Mouse (Mus musculus) brain, embryonic 18.5 days (tissue): Measurements from ENCODE around the gene Slc7a8.

Experiments
- DNase-seq: peaks from one replicate; pipeline ENCODE4 v3.0.0-alpha.2; 2012; ENCODE audit warnings: low read depth, low spot score

Slc7a8 gene

DNA sequence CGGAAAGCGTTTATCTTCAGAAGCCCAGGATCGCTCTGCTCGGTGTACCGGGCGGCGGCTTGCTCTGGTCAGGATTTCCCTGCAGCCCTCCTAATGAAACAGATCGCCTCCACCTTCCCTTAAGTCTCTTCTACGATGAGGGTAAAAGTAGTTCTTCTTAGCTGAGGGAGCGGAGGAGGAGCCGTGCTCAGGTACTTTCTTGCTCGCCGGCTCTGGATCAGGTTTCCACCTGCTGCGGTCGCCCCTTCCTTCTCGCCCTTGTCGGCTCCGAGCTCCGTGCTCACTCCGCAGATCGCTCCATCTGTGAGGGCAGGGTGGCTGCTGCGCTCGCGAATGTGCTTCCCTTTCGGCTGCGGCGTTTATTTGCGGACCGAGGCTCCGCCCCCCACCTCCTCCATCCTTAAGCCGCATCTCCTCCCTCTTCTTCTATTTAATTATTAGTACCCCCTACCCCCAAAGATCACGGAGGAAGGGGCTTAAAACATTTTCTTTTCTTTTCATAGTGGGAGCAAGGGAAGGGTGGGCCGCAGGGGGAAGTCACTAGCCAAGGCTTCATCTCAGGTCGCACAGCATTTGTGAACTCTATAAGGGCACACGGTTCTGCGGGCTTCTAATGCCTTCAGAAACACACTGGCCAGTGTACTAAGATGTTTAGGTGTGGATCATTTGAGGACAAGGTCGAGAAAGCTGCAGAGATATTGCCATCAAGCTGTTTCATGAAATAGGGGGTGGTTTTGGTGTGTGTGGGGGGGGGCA is at the start of gene Slc7a8:
Gene Slc7a8, minus strand, starts transcription at position 337 of the 756 bp plus-strand sequence.
- DNase-seq, result no peak

DNA sequence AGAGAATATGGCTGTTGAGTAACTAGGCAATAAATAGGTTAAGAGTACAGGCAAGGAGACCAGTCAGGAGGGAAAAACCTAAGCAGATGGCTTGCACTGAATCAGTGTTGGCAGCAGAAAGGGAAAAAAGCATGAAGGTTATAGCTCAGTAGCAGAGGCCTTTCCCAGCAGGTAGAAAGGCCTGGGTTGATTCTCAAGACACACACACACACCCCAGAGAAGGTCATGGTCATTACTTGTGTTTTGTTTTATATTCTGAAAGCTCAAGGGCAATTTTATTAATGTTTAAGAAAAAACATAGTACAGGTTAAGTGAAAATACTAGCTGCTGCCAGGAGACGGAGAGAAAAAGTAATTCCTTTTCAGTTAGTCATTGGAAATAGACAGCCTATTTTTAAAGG is 42.0 kb upstream of the Slc7a8 start:
- DNase-seq, result no peak

DNA sequence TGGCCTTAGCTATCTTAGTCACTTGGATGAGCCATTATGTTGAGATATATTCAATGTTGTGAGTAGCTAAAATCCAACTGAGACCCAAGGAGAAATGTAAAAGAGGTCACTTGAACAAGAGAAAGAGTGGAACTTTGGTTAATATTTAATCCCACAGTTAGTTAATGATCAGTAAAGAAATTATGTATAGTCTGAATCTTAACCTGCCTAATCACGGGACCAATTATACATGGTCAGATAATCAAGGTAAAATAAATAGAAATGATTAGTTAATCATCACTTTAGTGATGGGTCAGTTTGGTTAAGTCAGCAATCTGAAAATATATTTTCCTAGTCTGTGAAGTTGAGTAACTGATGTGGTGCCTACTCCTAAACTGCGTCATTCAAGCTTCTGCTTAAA is 40.6 kb upstream of the Slc7a8 start:
- no peak for DNase-seq

DNA sequence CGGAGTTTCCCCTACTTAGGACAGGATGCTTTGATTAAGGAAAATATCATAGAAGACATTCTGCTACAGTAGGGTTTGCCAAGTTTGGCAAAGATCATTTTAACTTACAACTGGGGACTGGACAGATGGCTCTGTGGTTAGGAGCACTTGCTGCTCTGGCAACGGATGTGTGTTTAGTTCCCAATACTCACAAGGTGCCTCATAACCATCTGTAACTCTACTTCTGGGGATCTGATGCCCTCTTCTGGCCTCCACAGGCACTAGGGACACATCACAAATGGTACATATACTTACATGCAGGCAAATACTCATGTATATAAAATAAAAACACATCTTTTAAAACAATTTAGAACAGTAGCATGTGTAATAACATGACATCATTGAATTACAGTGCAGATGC is 36.0 kb upstream of the Slc7a8 start:
- no peak for DNase-seq

DNA sequence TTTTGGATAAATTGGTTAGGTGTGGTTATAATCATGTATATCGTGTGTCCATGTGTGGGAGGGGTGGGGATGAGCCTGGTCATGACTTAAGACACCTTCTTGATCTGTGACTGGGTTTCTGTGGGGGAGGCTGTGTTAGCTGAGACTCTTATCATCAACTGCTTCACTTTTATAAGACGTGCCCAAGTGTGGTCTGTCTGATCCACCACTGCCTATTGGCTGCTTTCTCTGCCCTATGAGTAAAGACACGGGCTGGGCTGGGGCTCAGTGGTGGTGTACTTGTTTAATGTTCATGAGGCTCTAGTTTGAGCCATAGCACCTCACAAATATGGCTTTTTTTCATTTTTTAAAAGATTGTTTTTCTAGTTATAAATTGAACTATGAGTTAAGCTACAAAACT is 34.0 kb upstream of the Slc7a8 start:
- no peak for DNase-seq

DNA sequence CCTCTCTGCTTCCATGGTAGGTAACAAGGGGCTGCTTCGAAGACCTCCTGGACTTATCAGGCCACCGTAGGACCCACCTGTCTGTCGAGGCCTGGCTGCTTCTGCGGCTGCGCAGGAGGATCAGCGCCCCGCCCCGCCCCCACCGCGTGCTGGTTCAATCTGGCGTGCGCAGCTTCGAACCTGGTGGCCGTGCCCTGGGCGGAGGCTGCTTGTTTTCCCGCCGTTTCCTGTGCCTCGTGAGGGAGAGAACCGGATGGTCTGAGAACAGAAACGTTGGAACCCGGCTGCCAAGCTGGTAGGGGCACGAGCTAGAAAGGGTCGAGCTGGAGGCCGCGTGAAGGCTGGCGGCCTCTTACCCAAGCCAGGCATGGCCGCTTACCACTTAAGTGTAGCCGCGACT is 32.2 kb upstream of the Slc7a8 start, which contains the start of gene Rnf212b:
Gene Rnf212b, plus strand, starts transcription at position 151 of the 400 bp plus-strand sequence.
- no peak for DNase-seq

DNA sequence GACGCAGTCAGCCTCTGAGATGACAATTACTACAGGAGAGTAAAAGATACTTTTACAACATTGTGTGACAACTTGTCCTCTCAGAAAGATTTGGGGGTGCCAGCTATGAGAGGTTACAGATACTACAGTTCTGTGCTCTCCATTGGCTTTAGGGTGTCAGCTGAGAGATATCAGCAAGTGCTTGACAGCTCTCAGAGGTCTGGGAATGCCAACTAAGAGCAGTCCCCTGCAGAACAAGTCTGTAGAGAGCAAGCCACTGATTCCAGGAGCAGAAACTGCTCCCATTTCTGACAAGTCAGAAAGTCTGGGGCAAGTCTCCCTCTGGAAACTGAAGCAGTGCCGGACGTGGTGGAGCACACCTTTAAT is 27.9 kb upstream of the Slc7a8 start:
- DNase-seq, result no peak

DNA sequence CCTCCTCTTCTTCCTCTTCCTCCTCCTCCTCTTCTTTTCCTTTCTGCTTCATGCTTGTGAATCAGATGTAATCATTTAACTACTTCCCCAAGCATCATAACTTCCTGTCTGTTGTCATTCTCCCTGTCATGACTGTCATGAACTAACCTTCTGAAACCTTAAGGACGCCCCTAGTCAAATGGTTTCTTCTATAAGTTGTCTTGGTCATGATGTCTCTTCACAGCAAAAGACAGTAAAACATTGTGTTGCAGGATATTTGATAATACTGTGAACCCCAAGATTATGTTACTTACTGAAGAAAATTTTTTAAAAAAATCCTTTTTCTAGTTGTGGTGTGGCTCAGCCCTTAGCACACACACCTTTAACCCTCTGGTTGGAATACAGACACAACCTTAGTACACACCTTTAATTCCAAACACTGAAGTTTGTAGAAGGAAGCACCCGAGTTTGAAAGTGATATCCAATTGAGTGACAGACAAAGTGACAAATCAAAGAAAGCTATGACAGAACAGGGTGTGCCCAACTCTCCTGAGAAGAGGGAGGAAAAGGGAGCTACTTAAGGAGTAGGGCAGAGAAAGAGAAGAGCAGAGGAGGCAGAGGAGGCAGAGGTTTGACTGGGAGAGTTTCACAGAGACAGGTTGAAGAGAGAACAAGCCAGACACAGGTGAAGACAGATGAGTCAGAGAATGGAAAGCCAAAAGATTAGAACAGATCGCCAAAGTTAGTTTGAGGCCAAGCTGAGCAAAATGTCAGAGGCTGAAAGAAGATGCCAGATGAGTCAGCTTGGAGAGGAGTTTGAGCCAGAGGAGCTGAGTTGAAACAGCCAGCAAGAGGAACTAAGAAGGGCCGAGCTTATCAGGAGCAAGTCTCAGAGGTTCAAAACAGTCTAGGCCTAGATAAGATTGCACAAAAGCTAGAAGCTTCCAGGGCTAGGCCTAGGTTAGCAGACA is 27.2 kb upstream of the Slc7a8 start:
- DNase-seq, result no peak

DNA sequence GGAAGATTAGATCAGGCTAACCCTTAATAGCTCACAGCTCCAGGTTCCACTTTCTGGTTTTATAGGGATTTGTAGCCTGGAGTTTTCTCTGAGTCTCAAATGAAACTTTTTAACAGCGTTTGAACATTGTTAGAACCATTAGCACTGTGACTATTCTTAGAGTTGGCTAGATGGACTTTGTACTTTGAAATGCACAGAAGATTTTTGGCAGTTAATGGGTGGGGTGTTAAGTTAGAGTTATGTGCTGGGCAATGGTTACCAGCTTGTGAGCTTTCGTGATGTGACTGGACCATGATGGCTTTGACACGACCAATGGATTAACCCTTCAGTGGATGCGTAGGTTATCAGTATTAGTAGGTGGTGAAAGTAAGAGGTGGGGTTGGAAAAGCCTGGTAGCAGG is 24.4 kb upstream of the Slc7a8 start:
- DNase-seq, result no peak

DNA sequence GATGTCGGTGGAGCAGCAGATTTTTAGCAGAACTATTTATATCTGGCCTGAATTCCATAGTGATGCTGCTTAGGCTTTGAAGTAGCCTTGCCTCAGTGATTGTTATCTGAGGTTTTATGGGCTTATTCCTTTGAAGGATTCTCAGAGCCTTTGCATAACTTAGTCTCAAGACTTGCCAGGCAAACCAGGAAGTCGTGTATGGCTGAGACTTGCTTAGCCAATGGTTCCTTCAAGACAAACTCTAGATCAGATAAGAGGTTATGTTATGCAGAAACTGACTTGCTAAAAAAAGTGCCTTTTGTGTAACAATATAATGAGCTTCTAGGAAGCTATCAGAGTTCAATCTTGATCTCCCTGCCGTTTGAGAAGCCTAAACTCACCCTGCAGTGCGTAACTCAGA is 20.7 kb upstream of the Slc7a8 start:
- no peak for DNase-seq

DNA sequence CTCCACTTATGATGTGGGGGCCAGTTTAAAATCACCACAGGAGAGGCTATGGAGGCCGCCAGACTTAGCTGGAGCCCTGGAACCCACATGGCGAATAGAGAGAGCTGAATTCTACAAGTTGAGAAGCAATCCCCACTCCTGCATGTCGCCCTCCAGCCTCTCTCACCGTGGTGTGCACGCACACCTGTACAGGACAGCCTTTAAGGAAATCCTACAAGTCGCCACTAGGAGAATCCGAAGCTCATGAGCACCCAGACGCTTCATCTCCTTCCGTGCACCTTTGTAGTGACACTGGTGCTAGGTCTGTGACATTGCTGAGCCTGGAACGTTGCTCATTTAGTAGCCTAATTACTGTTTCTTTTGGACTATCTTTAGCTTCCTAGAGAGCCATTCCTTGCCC is 17.9 kb upstream of the Slc7a8 start:
- DNase-seq, result no peak

DNA sequence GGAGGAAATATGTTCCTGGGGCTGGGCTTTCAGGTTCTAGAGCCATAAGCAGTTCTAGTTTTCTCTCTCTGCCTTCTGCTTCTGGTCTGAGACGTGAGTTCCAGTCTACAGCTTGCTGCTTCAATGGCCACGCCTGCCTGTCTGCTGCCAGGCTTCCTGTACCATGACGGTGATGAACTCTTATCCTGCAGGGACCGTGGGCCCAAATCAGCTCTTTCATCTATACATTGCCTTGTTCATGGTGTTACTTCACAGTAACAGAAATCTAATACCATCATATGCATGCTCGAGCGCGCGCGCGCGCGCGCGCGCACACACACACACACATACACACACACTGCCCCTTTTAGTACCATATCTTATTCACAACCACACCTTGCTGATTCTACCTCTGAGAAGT is 15.0 kb upstream of the Slc7a8 start:
- no peak for DNase-seq

DNA sequence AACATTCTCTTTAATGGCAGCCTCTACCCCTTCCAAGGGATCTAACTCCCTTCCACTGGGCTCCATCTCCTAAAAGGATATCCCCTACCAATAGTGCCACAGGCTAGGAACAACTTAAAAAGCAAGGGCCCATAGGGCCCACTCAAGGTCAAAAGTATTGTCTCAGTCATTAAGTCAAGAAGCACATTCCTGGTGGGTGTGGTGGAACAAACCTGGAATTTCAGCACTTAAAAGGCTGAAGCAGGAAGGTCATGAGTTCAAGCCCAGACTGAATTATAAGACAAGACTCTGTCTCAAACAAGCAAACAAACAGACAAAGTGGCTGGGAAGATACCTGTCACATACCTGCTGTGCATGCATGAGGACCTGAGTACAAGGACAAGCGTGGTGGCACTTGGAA is 14.2 kb upstream of the Slc7a8 start:
- DNase-seq, result no peak

DNA sequence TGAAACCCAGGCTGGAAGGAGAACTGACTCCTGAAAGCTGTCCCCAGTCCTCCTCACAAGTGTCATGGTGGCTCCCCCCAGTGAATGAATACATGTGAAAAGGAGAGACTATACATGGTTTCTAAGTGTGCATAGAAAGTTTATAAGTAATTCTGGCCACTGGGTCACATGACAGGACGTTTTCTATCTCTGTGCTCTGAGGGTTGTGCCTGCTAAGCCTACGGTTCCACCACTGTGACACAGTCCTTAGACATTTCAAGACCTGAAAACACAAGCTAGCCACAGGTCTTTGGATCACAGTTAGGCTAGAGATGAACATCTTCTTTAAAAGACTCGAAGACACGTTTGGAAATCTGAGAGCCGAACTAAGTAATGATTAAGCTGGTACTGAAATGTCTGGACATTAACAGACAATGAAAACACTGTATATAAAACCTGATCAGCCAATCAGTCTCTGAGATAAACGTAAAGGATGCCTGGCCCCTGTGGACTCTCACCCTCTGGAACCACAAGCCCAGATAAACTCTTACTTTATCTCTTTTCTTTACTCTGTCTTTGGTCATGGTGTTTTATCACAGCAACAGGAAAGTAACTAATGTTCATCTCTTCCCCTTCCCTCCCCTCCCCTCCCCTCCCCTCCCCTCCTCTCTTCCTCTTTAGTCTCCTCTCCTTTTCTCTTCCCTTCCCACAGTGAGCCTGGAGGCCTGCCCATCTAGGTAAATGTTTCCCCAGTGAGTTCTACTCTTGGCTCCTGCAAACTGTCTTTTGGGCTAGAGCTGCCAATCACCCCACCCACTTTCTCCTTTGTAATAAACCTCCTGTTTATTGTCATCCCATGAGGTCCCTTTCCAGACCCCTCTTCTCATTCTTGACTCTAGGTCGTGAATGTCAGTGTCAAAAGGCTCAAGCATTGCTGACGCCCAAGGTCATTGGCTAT is 12.4 kb upstream of the Slc7a8 start:
- DNase-seq, result no peak

DNA sequence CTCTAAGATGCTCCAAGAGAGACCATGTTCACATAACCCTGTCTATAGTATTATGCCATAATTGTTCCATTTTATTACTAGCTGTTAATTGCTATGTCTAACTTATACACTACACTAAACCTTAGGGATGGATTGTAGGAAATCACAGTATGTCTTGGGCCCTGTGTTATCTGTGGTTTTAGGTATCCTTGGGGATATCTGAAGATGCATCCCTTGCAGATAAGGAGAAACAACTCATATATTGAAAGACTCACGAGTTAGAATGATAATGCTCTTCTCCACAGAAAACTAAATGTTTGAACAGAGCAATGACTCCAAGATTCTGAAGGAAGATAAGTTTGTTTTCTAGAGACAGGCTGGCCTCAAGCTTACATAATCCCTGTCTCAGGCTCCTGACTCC is 11.6 kb upstream of the Slc7a8 start:
- DNase-seq, result no peak

DNA sequence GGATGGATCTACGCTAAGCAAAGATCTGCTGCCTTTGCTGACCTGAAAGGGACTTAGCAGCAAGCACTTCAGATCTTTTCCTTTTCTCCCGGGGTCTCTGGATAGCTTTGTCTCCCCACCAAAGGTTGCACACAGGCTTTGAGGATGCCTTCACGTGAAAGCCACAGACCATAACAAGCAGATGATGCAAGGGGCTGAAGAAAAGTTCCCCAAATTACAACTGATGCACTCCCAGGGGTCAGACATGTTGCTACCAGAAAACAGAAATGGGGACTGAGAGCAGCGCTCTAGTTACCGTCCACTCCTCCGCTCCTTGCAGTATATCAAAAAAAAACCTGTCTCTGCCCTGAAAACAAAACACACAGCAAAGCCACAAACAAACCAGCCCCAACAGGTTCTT is 10.4 kb upstream of the Slc7a8 start:
- no peak for DNase-seq

DNA sequence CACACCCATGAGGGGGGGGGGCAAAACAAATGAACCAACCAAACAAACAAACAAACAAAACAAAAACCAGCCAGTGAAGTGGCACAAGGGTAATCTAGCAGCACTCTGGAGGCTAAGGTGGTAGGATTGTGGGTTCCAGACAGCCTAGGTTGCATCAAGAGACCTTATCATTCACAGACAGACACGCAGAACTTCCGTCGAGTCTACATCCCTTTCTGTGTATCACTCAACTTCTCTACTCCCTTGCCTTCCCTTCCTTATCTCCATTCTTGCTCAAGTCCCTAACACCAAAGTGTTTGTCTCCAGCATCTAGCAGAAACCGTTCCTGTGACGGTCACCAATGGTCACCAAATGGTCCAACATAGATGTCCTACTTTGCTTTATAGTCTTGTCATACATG is 6.5 kb upstream of the Slc7a8 start:
- DNase-seq, result no peak

DNA sequence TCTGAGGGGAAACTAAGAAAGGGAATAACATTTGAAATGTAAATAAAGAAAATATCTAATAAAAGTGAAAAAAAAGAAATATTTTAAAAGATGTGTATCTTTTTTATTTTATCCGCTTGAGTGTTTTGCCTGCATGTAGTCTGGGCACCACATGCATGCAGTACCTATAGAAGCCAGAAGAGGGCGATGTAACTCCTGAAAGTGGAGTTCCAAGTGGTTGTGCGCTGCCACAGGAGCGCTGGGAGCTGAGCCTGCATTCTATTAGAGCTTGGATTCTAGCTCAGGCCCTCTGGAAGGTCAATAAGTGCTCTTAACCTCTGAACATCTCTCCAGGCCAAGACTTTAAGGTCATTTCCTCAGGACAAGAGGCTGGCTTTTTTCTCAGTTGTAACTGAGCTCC is 5.5 kb upstream of the Slc7a8 start:
- no peak for DNase-seq

DNA sequence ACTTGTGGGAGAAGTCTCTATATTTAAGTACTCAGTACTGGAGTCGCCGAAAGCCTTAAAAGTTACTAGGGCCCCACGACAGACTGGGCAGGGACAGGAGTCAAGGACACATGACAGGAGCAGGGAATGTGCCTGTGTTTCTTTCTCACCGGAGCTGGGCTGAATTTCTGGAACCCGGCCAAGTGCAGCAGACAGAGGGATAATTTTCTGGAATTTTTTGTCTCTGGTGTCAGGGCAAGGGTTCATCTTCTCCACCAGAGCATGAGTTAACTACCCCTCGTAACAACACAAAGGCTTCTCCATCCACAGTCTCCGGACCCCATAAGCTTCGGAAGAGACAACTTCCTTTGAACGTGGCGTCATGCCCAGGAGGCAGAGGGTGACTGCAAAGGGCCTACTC is 4.7 kb upstream of the Slc7a8 start:
- DNase-seq, result no peak

DNA sequence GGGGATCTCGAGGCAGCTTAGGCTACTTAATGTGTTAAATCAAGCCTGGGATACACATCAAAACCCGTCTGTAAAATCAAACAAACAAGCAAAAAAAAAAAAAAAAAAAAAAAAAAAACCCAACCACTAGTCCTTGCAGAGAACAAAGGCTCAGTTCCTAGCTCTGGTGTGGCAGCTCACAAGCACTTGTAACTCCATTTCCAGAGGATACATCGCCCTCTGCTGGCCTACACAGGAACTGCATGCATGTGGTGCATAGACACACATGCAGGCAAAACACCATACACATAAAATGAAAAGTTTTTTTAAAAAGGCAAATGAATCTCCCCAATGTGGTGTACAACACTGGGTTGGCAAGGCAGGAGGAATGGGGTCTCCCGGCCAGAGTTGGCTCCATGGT is 4.2 kb upstream of the Slc7a8 start:
- no peak for DNase-seq

DNA sequence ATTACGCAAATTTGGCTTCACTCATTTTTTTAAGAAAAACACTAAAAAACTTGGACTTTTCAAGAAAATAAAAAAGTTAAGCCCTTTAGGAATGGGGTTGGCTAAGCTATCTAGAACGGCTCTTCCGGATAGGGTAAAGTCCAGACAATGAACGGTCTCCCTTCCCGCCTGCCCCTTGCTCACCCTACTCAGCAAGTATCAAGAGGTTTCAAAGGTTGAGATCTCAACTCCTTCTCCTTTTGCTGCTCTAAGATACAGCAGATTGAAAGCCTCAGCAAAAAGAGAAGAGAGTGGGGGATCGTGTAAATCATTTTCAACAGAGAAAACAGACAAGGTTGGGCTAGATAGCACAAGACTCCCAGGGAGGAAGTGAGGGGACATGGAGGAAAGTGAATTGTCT is 1.2 kb upstream of the Slc7a8 start:
- no peak for DNase-seq
